Mouse (Mus musculus) liver, postnatal 0 days (tissue): ENCODE data around the gene Vti1a.

Source experiments
- CTCF ChIP-seq: sonication (generic); IDR thresholded peaks from 2 replicates; pipeline ENCODE4 v1.5.1; 2016; ENCODE audit warnings: antibody characterized with exemption, low read depth
- EP300 ChIP-seq: IDR thresholded peaks from 2 replicates; pipeline ENCODE4 v1.6.1; 2016; ENCODE audit warnings: antibody characterized with exemption, low read depth, mild to moderate bottlenecking

GRCm38 (mm10) chr19:55313649-55314048 is 2.4 kb upstream of the Vti1a start:
- TF ChIP-seq EP300 (no peak), CTCF (no peak)
